Mouse (Mus musculus) ovary, postnatal 10 days (tissue): Measurements from ENCODE around the gene Mpig6b.

ENCODE experiments used
- DNase-seq: peaks from one replicate; pipeline ENCODE4 v3.0.0; 2022; ENCODE audit warnings: low spot score

Mpig6b gene

DNA sequence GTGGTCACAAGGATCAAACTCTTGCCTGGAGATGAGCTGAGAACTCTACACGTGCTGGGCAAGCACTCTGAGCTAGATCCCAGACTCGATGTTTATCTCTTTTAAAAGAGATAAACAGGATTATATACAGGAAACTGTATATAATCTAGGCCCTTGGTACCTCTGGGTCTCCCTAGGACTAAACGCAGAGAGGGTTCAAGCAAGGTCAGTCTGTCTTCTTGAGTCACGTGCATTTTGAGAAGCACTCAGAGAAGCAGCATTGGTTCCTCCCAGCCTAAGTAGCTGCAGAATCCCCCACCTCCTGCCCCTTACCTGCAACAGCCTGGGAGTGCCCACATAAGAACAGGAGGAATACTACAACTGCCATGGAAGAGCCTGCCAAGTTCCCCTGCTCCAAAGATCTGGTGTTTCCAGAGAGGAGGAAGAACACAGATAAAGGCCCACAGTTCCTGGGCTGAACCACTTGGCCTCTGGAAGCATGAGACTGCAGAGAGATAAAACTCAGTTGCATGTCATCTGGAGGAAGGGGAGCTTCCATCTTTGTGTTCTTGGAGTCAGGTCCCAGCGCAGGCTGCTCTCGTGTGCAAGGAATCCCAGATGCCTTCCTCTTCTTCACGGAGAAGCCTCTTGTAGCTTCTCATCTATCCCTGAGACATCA lies 19.4 kb upstream of the Mpig6b start, which contains the start of gene Ly6g6f:
Gene Ly6g6f, minus strand, starts transcription at position 403 of the 658 bp plus-strand sequence.
- DNase-seq: no peak

GRCm38 (mm10) chr17:35083929-35084497 lies 18.0 kb upstream of the Mpig6b start:
- no peak for DNase-seq

- no peak for DNase-seq
These were observed 17.0 kb upstream of the Mpig6b start for GRCm38 (mm10) chr17:35082841-35083576.

GRCm38 (mm10) chr17:35080710-35081109 lies 14.7 kb upstream of the Mpig6b start:
- DNase-seq: no peak

- DNase-seq: no peak
These were observed 14.3 kb upstream of the Mpig6b start for GRCm38 (mm10) chr17:35080248-35080647.

DNA sequence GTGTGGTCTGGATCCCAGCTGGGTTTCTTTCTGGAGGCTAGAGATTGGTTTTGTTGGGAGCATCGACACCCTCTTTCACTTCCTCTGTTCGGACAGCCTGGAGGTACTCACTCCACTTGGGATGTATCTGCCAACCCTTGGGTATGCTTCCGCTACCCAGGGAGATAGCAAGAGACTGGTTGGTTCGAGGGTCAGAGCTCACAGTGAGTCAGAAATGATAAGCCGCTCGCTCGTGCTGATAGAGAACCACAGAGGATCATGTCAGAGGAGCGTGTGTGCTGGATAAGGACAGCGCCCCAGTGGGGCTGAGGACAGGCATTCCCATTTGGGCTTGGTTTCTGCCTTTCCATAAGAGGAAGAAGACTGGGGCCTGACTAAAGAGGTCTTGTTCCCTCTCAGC lies 13.8 kb upstream of the Mpig6b start:
- DNase-seq: no peak

GRCm38 (mm10) chr17:35077786-35078233 lies 11.8 kb upstream of the Mpig6b start, which contains the start of gene Ly6g6d:
Gene Ly6g6d (minus strand): TSS chr17:35078065.
- DNase-seq: no peak

GRCm38 (mm10) chr17:35077285-35077684 lies 11.3 kb upstream of the Mpig6b start:
- DNase-seq: no peak

DNA sequence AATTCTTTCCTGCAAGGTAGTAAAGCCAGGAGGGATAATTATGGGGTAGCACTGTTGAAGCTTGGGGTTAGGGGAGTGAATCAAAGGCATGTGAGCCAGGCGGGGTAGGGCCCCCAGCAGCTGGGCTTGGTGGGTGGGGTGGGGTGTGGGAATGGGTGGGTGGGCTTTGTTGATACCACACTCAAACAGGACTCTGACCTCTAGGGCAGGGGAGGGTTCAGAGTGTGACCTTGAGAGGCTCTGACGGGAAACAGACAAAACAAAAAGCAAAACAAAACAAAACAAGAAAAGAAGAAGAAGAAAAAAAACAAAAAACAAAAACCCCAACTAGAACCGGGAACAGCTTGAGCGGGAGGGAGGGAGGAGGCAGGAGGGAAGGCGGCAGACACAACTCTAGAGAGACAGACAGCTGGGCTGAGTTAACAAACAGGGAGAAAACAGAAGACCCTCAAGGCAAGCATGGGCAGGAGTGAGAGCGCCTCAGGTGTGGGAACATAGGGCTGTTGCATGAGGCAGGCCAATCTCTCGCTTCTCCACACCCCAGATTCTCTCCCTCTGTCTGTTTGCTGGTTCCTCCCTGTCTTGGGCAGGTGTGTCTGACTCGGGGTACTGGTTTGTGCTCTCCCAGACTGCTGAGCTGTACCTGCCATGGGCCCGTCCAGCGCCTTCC lies 10.7 kb upstream of the Mpig6b start, which contains the start of gene Ly6g6e:
Gene Ly6g6e, plus strand, starts transcription at position 396 of the 670 bp plus-strand sequence.
- DNase-seq: no peak

DNA sequence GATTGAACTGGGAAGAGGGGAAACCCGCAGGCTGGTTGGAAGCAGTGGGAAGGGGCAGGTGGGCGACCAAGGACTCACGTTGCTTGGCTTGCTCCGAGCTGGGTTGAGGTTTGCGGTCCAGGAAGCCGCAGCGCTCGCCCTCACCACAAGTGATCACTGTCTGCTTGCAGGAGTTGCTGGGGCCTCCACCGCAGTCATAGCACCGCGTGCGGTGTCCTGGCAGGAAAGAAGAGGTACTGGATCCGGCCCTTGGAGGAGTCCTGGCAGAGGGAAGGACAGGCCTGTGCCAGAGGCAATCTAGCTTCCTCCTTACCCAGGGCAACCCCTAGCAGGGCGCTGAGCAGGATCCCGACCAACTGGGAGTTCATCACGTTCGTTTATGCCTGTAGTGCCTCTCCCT lies 8.1 kb upstream of the Mpig6b start:
- DNase-seq: no peak

- DNase-seq: no peak
These were observed 5.5 kb upstream of the Mpig6b start for GRCm38 (mm10) chr17:35071454-35071853.

DNA sequence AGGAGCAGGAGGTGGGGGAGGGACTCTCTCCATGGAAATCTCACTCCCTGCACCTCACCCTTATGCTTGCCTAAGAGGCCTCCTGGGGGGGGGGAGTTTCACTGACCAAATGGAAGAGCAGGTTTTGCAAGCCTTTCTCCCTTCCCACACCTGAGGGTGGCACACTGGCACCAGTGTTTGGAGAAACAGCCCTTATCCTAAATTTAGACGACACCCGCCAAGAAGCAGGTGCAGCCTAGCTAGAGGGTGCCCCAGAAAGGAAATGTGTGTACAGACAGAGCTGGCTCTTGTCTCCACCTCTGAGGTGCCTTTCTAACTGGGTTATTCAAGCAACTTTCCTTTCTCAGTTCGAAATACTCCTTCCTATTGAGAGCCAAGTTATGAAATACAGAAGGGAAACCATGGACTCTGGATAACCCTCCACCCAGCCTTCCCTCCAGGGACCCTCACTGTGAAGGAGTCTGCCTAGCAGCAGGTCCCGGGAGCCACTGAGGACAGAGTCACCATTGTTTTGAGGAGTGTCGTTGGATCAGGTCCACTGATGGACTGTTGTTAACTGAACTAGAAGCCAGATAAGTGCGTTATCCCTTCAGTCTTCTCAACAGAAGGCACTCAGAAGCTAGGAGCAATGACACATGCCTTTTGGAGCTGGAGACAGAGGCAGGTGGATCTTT lies 4.7 kb upstream of the Mpig6b start:
- DNase-seq: no peak

GRCm38 (mm10) chr17:35068213-35068914 lies 2.4 kb upstream of the Mpig6b start:
- no peak for DNase-seq

- DNase-seq: no peak
These were observed 735 bp downstream of the Mpig6b start, which contains the start of gene Ly6g6c for GRCm38 (mm10) chr17:35064951-35065947. Gene Ly6g6c (plus strand): TSS chr17:35065388.

- DNase-seq: no peak
These were observed 1.6 kb downstream of the Mpig6b start for GRCm38 (mm10) chr17:35064378-35064877.

GRCm38 (mm10) chr17:35063466-35063865 lies 2.5 kb downstream of the Mpig6b start:
- no peak for DNase-seq

- no peak for DNase-seq
These were observed 4.7 kb downstream of the Mpig6b start for GRCm38 (mm10) chr17:35061299-35061698.

DNA sequence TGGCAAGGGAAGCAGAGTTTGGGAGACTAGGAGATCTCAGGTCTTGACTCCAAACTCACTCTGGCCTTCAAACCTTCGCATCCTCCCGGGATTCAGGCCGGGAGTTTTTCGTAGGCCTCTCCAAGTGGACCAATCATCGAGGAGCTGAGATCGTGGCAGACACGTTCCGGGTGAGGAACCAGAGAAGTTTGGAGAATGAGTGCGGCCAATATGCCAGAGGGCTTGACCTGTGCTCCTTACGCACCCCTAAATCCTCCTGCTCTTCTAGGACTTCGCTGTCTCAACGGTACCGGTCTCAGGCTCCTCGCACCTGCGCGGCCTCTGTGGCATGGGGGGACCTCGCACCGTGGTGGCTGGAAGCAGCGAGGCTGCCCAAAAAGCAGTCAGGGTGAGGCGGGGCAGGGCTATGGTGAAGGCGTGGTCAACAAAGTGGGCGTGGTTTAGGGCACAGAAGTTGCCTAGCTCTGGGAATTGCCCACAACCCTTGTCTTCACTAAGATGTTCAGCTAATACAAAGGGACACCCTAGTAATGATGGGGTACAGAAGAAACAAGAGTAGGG lies 5.2 kb downstream of the Mpig6b start:
- no peak for DNase-seq

DNA sequence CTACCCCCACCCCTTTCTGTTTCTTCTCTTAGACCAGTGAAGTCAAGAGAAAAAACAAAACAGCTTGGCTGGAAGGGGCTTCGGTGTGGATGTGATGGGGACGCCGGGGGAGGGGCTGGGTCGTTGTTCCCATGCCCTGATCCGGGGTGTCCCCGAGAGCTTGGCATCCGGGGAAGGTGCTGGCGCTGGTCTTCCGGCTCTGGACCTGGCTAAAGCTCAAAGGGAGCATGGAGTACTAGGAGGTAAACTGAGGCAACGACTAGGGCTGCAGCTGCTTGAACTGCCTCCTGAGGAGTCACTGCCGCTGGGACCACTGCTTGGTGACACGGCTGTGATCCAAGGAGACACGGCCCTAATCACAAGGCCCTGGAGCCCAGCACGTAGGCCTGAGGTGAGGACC lies 5.9 kb downstream of the Mpig6b start:
- DNase-seq: no peak
